Mouse (Mus musculus) small intestine, adult 2 months (tissue): ENCODE measurements around the gene Atp6v1f.

Experiments used
- CTCF ChIP-seq: fragments of 200-500 bp; IDR thresholded peaks from 2 replicates; pipeline ENCODE4 v1.5.1; 2012; ENCODE audit warnings: low read depth, mild to moderate bottlenecking, control low read depth, inconsistent platforms, low read length, moderate library complexity, mixed read lengths; ENCODE audit not compliant: insufficient replicate concordance, insufficient read length; ENCODE audit errors: extremely low read depth
- POLR2A ChIP-seq: fragments of 200-500 bp; IDR thresholded peaks from 2 replicates; pipeline ENCODE4 v1.6.1; 2012; ENCODE audit warnings: low read depth, mild to moderate bottlenecking, control low read depth, inconsistent platforms, low read length, moderate library complexity

- TF ChIP-seq POLR2A: no peak
- no peak for TF ChIP-seq CTCF
Measured at GRCm38 (mm10) chr6:29468851-29469250, 1.3 kb downstream of the Atp6v1f start.
